Mouse (Mus musculus): ENCODE measurements around the gene Hipk4. TPM values are rescaled to one million over a fixed set of nuclear protein-coding genes. Genes with fewer than 3 reads are reported as not detected.
A peak's percentile ranks its signal among the peaks of the same experiment; 100 is the strongest.

Gene Hipk4
- polyA plus RNA-seq, 2 experiments from 2014 or later: not detected

- ATAC-seq: no peak
These were observed 17.9 kb downstream of the Hipk4 start for GRCm38 (mm10) chr7:27540935-27541334.

GRCm38 (mm10) chr7:27541431-27541830 lies 18.4 kb downstream of the Hipk4 start:
- ATAC-seq: peak; percentile 81

GRCm38 (mm10) chr7:27541922-27542321 lies 18.9 kb downstream of the Hipk4 start:
- no peak for ATAC-seq

- ATAC-seq: peak; percentile 30
These were observed 19.4 kb downstream of the Hipk4 start for GRCm38 (mm10) chr7:27542392-27543033.

- no peak for ATAC-seq
These were observed 20.0 kb downstream of the Hipk4 start for GRCm38 (mm10) chr7:27543065-27543464.

GRCm38 (mm10) chr7:27543851-27544250 lies 20.8 kb downstream of the Hipk4 start:
- no peak for ATAC-seq

- peak; percentile 85 for ATAC-seq
These were observed 21.8 kb downstream of the Hipk4 start for GRCm38 (mm10) chr7:27544675-27545370.

- ATAC-seq: no peak
These were observed 26.5 kb downstream of the Hipk4 start for GRCm38 (mm10) chr7:27549597-27549996.

GRCm38 (mm10) chr7:27552070-27552469 lies 29.0 kb downstream of the Hipk4 start:
- ATAC-seq: no peak

GRCm38 (mm10) chr7:27552931-27553513 lies 30.0 kb downstream of the Hipk4 start, which contains the start of the genes Pld3 and 2310022A10Rik:
Gene Pld3 (minus strand): TSS chr7:27553218.
Gene 2310022A10Rik (plus strand): TSS chr7:27553233.
- peak; percentile 99 for ATAC-seq

- ATAC-seq: no peak
These were observed 37.3 kb downstream of the Hipk4 start for GRCm38 (mm10) chr7:27560291-27560887.

- ATAC-seq: no peak
These were observed 37.9 kb downstream of the Hipk4 start for GRCm38 (mm10) chr7:27560978-27561377.

- no peak for ATAC-seq
These were observed 46.6 kb downstream of the Hipk4 start for GRCm38 (mm10) chr7:27569580-27570224.

- no peak for ATAC-seq
These were observed 49.1 kb downstream of the Hipk4 start for GRCm38 (mm10) chr7:27572133-27572532.

GRCm38 (mm10) chr7:27574124-27574880 lies 51.2 kb downstream of the Hipk4 start:
- no peak for ATAC-seq

GRCm38 (mm10) chr7:27576914-27577313 lies 53.8 kb downstream of the Hipk4 start:
- ATAC-seq: peak; percentile 63

GRCm38 (mm10) chr7:27577589-27577988 lies 54.5 kb downstream of the Hipk4 start:
- no peak for ATAC-seq

- ATAC-seq: no peak
These were observed 55.4 kb downstream of the Hipk4 start for GRCm38 (mm10) chr7:27578465-27578864.

- ATAC-seq: no peak
These were observed 57.5 kb downstream of the Hipk4 start for GRCm38 (mm10) chr7:27580380-27581174.

Data from activated CD4-positive, CD25-positive, alpha-beta regulatory T cell, adult 4 months (primary cell).